Mouse (Mus musculus) CH12.LX (cell line): ENCODE measurements at regions not wholly inside any gene's neighbourhood (a gene's known extent, or its start where the extent isn't known, plus 50 kb on each side); places are given as distances from the start of the nearest gene placed in this dataset.

Experiments
- DNase-seq: peaks from one replicate; pipeline ENCODE4 v3.0.0-alpha.2; 2013; ENCODE audit errors: extremely low read depth
- H3K27ac ChIP-seq: 2 replicates; pipeline ENCODE4 v1.5.1; 2012; ENCODE audit warnings: low read depth, mild to moderate bottlenecking, control low read depth, moderate library complexity; ENCODE audit not compliant: insufficient read depth
- H3K27me3 ChIP-seq: replicated peaks from 2 replicates; pipeline ENCODE3; 2012; ENCODE audit warnings: inconsistent platforms
- H3K36me3 ChIP-seq, 2 experiments: replicated peaks in 1 of 2; 2 replicates each; pipeline versions ENCODE3 to v1.6.1; 2012; ENCODE audit warnings: inconsistent platforms in 1 of 2, low read length in 1 of 2, mild to moderate bottlenecking in 1 of 2, mixed read lengths in 1 of 2, moderate library complexity in 1 of 2; ENCODE audit not compliant: control insufficient read depth in 1 of 2, insufficient read depth in 1 of 2
- H3K4me1 ChIP-seq, 2 experiments: 2 replicates each; pipeline ENCODE4 v1.6.1; 2012; ENCODE audit warnings: inconsistent platforms in 1 of 2, moderate library complexity in 1 of 2; ENCODE audit not compliant: insufficient read depth in 2 of 2, control insufficient read depth in 1 of 2
- H3K4me2 ChIP-seq: 2 replicates; pipeline ENCODE4 v1.6.1; 2012; ENCODE audit warnings: low read depth, mild to moderate bottlenecking, control low read depth; ENCODE audit not compliant: poor library complexity, insufficient read depth, severe bottlenecking
- H3K4me3 ChIP-seq, 3 experiments: fragments of 150-350 bp in 1 of 3; sonication (generic) in 1 of 3; replicated peaks in 1 of 3; 2 replicates each; pipeline versions ENCODE3 to v1.5.1; 2011 to 2012; ENCODE audit warnings: low read depth in 2 of 3, low read length in 2 of 3, mild to moderate bottlenecking in 2 of 3, moderate library complexity in 2 of 3, control low read depth in 1 of 3, improper control_type of control experiment in 1 of 3, inconsistent platforms in 1 of 3, mixed read lengths in 1 of 3; ENCODE audit not compliant: poor library complexity in 1 of 3
- H3K79me2 ChIP-seq: replicated peaks from 2 replicates; pipeline ENCODE4 v1.6.1; 2012; ENCODE audit warnings: mild to moderate bottlenecking, moderate library complexity; ENCODE audit not compliant: control insufficient read depth, poor library complexity, insufficient read depth, severe bottlenecking; ENCODE audit errors: extremely low read depth
- H3K9ac ChIP-seq: 2 replicates; pipeline ENCODE4 v1.6.1; 2012; ENCODE audit warnings: low read depth, mild to moderate bottlenecking, control low read depth, moderate library complexity; ENCODE audit not compliant: insufficient read depth
- H3K9me3 ChIP-seq: replicated peaks from 2 replicates; pipeline ENCODE3; 2012; ENCODE audit warnings: low read length, inconsistent platforms, mixed read lengths
- CHD1 ChIP-seq: IDR thresholded peaks from 2 replicates; pipeline ENCODE4 v1.6.1; 2012; ENCODE audit warnings: low read depth, low read length, improper control_type of control experiment, inconsistent platforms
- CTCF ChIP-seq, 2 experiments: IDR thresholded peaks in 1 of 2; conservative IDR thresholded peaks in 1 of 2; 2 replicates each; pipeline ENCODE4 v1.5.1; 2011 to 2012; ENCODE audit warnings: low read depth in 2 of 2, low read length in 2 of 2, improper control_type of control experiment in 1 of 2, inconsistent platforms in 1 of 2, mild to moderate bottlenecking in 1 of 2, moderate library complexity in 1 of 2
- E2F4 ChIP-seq: IDR thresholded peaks from 2 replicates; pipeline ENCODE4 v1.6.1; 2011; ENCODE audit warnings: low read depth, low read length, improper control_type of control experiment; ENCODE audit not compliant: insufficient replicate concordance
- ELF1 ChIP-seq: IDR thresholded peaks from 2 replicates; pipeline ENCODE4 v1.6.1; 2014; ENCODE audit warnings: low read depth, mild to moderate bottlenecking, inconsistent platforms, low read length, improper control_type of control experiment
- EP300 ChIP-seq: IDR thresholded peaks from 2 replicates; pipeline ENCODE4 v1.6.1; 2011; ENCODE audit warnings: low read length, improper control_type of control experiment
- ETS1 ChIP-seq: conservative IDR thresholded peaks from 2 replicates; pipeline ENCODE4 v1.6.1; 2012; ENCODE audit warnings: low read depth, mild to moderate bottlenecking, inconsistent platforms, low read length, improper control_type of control experiment, moderate library complexity
- GABPA ChIP-seq: IDR thresholded peaks from 2 replicates; pipeline ENCODE4 v1.6.1; 2012; ENCODE audit warnings: low read depth, low read length, improper control_type of control experiment, inconsistent platforms; ENCODE audit not compliant: insufficient replicate concordance
- HCFC1 ChIP-seq: IDR thresholded peaks from 2 replicates; pipeline ENCODE4 v1.6.1; 2012; ENCODE audit warnings: low read depth, mild to moderate bottlenecking, inconsistent platforms, low read length, improper control_type of control experiment
- IRF4 ChIP-seq: IDR thresholded peaks from 2 replicates; pipeline ENCODE4 v1.6.1; 2014; ENCODE audit warnings: low read depth, mild to moderate bottlenecking, inconsistent platforms, low read length, improper control_type of control experiment
- JUND ChIP-seq: conservative IDR thresholded peaks from 2 replicates; pipeline ENCODE4 v1.6.1; 2011; ENCODE audit warnings: low read depth, low read length, improper control_type of control experiment
- MAFK ChIP-seq: IDR thresholded peaks from 2 replicates; pipeline ENCODE4 v1.6.1; 2011; ENCODE audit warnings: low read length, improper control_type of control experiment; ENCODE audit not compliant: insufficient replicate concordance
- MEF2A ChIP-seq: IDR thresholded peaks from 2 replicates; pipeline ENCODE4 v1.6.1; 2014; ENCODE audit warnings: low read depth, mild to moderate bottlenecking, inconsistent platforms, low read length, improper control_type of control experiment, borderline replicate concordance
- MXI1 ChIP-seq: IDR thresholded peaks from 2 replicates; pipeline ENCODE4 v1.6.1; 2011; ENCODE audit warnings: mild to moderate bottlenecking, low read depth, low read length, improper control_type of control experiment
- MYC ChIP-seq: IDR thresholded peaks from 2 replicates; pipeline ENCODE4 v1.6.1; 2011; ENCODE audit warnings: low read depth, mild to moderate bottlenecking, improper control_type of control experiment, low read length
- NRF1 ChIP-seq: IDR thresholded peaks from 2 replicates; pipeline ENCODE4 v1.6.1; 2014; ENCODE audit warnings: low read depth, mild to moderate bottlenecking, inconsistent platforms, low read length, improper control_type of control experiment, moderate library complexity
- POLR2A ChIP-seq: IDR thresholded peaks from 2 replicates; pipeline ENCODE4 v1.6.1; 2011; ENCODE audit warnings: low read depth, mild to moderate bottlenecking, improper control_type of control experiment, low read length
- POLR2AphosphoS2 ChIP-seq: IDR thresholded peaks from 2 replicates; pipeline ENCODE4 v1.6.1; 2011; ENCODE audit warnings: low read depth, low read length, improper control_type of control experiment
- RCOR1 ChIP-seq: conservative IDR thresholded peaks from 2 replicates; pipeline ENCODE4 v1.6.1; 2012; ENCODE audit warnings: low read depth, mild to moderate bottlenecking, inconsistent platforms, low read length, improper control_type of control experiment
- SIN3A ChIP-seq: IDR thresholded peaks from 2 replicates; pipeline ENCODE4 v1.6.1; 2012; ENCODE audit warnings: low read length, improper control_type of control experiment, inconsistent platforms
- SMC3 ChIP-seq: IDR thresholded peaks from 2 replicates; pipeline ENCODE4 v1.6.1; 2011; ENCODE audit warnings: low read depth, low read length, improper control_type of control experiment
- TCF12 ChIP-seq: IDR thresholded peaks from 2 replicates; pipeline ENCODE4 v1.6.1; 2014; ENCODE audit warnings: low read depth, mild to moderate bottlenecking, inconsistent platforms, low read length, improper control_type of control experiment
- UBTF ChIP-seq: IDR thresholded peaks from 2 replicates; pipeline ENCODE4 v1.6.1; 2012; ENCODE audit warnings: low read depth, mild to moderate bottlenecking, inconsistent platforms, low read length, improper control_type of control experiment, moderate library complexity
- USF1 ChIP-seq: IDR thresholded peaks from 2 replicates; pipeline ENCODE4 v1.6.1; 2014; ENCODE audit warnings: low read depth, mild to moderate bottlenecking, inconsistent platforms, low read length, improper control_type of control experiment
- USF2 ChIP-seq: conservative IDR thresholded peaks from 2 replicates; pipeline ENCODE4 v1.6.1; 2011; ENCODE audit warnings: low read depth, low read length, improper control_type of control experiment
- ZC3H11A ChIP-seq: IDR thresholded peaks from 2 replicates; pipeline ENCODE4 v1.6.1; 2012; ENCODE audit warnings: low read depth, mild to moderate bottlenecking, inconsistent platforms, low read length, improper control_type of control experiment
- dilution Hi-C: fragments of 300-500 bp; cut with MboI; formaldehyde crosslinking; loops from 2 replicates; pipeline ENCODE4 v1.14.3; 2020; ENCODE audit warnings: low sequenced_read_pairs; ENCODE audit not compliant: extremely low pct_unique_long_range_greater_than_20kb, extremely low pct_ligation_motif_present
- in situ Hi-C: fragments of 300-500 bp; cut with MboI; formaldehyde crosslinking; loops from 3 replicates; pipeline ENCODE4 v1.14.3; 2019; ENCODE audit warnings: low sequenced_read_pairs, low pct_ligation_motif_present, low pct_unique_long_range_greater_than_20kb, mixed read lengths

DNA sequence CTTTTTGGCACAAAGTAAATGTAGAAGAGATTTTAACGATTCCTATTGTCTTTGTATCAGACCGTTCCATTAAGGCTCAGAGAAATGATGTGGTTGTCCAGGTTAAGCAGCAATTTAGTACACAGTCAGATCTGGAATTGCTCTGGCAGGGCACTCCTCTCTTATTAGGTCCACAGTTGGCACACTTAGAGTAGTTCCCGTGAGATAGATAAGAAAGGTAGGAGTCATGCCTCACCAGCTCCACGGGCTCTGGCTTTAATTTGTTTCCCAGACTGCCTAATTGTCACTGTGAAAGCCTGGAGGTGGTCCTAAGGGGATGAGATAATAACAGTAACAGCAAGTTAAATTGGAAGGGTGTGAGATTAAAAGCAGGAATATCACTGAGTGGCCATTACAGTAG, 60.1 kb upstream of the Gm6657 start:
- Histone ChIP-seq H3K4me3 (no peak overlapping the region), H3K79me2 (no peaks in the 10 kb centered on the region), H3K27ac (no peak overlapping the region), H3K4me1 (peaks cover 0 to 17% of the 10 kb centered on the region in 2 experiments; a peak in 2 of 4 replicates), H3K9ac (no peak overlapping the region), H3K9me3 (no peaks in the 10 kb centered on the region), H3K4me2 (no peak overlapping the region), H3K27me3 (no peaks in the 10 kb centered on the region), H3K36me3 (no peaks in the 10 kb centered on the region)
- DNase-seq = no peak
- in situ Hi-C loops = no loop called here
- TF ChIP-seq E2F4 = no peak
- no peak for TF ChIP-seq GABPA
- no peak for TF ChIP-seq MAFK
- TF ChIP-seq POLR2AphosphoS2 = no peak
- TF ChIP-seq RCOR1 = no peak
- TF ChIP-seq TCF12 = no peak
- TF ChIP-seq CHD1 = no peak
- TF ChIP-seq USF2 = no peak
- no peak for TF ChIP-seq USF1
- TF ChIP-seq MYC = no peak
- TF ChIP-seq IRF4 = no peak
- TF ChIP-seq UBTF = no peak
- TF ChIP-seq JUND = no peak
- no peak for TF ChIP-seq MXI1
- TF ChIP-seq SIN3A = no peak
- TF ChIP-seq ELF1 = no peak
- TF ChIP-seq EP300 = no peak
- no peak for TF ChIP-seq POLR2A
- no peak for TF ChIP-seq ETS1
- dilution Hi-C loops = no loop called here

DNA sequence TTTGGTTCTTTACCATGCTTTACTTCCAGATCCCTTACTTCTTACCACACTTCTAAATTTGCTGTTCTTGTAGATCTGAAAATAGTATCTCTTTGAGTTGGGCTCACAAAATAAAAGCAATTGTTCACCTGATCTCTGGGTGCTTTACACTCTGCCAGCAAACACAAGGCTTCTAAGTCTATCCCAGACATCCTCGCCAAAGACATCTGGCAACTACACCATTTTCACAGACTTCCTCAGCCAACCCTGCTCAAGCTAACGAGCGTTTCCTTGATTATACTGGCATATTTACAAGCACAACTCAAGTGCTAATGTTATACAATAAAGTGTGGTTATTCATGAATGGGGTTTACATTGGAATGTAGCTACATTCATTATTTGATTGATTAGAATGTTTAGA, 56.8 kb upstream of the Gm6657 start:
- in situ Hi-C loops = no loop called here
- Histone ChIP-seq H3K4me3 (no peak overlapping the region), H3K9me3 (no peaks in the 10 kb centered on the region), H3K36me3 (no peaks in the 10 kb centered on the region), H3K79me2 (no peaks in the 10 kb centered on the region), H3K4me2 (no peak overlapping the region), H3K27ac (no peak overlapping the region), H3K27me3 (no peaks in the 10 kb centered on the region), H3K4me1 (no peaks in the 10 kb centered on the region), H3K9ac (no peak overlapping the region)
- DNase-seq = no peak
- dilution Hi-C loops = no loop called here
- no peak for TF ChIP-seq ZC3H11A
- TF ChIP-seq JUND = no peak
- TF ChIP-seq UBTF = no peak
- no peak for TF ChIP-seq MEF2A
- TF ChIP-seq HCFC1 = no peak
- TF ChIP-seq SMC3 = no peak
- TF ChIP-seq GABPA = no peak
- no peak for TF ChIP-seq NRF1
- TF ChIP-seq CTCF (conservative IDR thresholded peaks at IDR 0.05 in 1 of 2, IDR thresholded peaks at IDR 0.05 in 1 of 2; ENCODE audit: low read depth in 2 of 2, low read length in 2 of 2) = no peak
- TF ChIP-seq MAFK = no peak
